Mouse (Mus musculus): ENCODE measurements around the gene Sec61b. TPM values are rescaled to one million over a fixed set of nuclear protein-coding genes. Genes with fewer than 3 reads are reported as not detected.

The Sec61b gene
- total and polyA plus RNA-seq, 3 experiments = 329 to 538 TPM; not detected in 1

DNA sequence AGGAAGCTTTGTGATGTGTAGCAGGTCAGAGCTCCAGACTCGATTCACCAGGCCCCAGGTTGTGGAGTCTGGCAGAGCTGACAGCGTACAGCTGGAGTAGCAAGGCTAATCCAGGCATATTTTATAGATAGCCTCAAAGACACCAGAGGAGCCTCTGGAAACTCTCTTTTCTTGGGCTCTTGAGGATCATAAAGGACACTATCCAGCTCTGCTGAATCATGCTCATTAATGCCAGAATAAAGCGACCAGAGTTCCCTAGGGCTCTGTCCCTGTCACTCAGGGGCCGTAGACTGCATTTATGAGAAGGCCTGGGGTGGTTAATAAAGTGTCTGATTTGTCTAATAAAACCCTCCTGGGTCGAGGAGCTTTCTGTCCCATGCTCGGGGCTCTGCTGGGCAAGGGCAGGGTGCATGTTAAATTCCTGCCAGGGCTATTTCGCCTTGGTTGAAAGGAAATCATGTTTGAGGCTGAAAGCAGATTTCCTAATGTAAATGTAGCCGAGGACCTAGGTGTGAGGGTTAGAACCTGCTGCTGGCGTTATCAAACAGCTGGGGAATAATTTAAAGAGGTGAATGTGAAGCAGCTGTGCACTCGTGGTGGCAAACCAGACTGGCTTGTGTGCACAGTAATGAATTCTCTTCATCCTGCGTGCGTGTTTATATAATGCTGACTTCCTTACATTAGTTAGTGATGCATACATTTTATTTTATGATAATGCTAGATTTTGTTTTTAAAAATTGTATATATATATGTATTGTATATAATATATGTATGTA is 18.0 kb downstream of the Sec61b start:
- H3K9ac ChIP-seq (ENCODE audit: control insufficient read depth, low read depth, low read length, poor library complexity, severe bottlenecking) = no peak overlapping the region
- no peaks in the 10 kb centered on the region for H3K9me3 ChIP-seq (replicated peaks; ENCODE audit: insufficient read depth, low read length)
- no peak overlapping the region for H3K4me3 ChIP-seq (ENCODE audit: control insufficient read depth in 1 of 2, insufficient read depth in 1 of 2, low read depth in 2 of 2, low read length in 2 of 2)
- no peak for DNase-seq (ENCODE audit: low read depth, low spot score)
- H3K4me1 ChIP-seq (ENCODE audit: control insufficient read depth in 1 of 2, insufficient read depth in 2 of 2, low read length in 2 of 2) = peaks cover 0 to 10% of the 10 kb centered on the region in 2 experiments; a peak in 2 of 4 replicates
- H3K27me3 ChIP-seq (ENCODE audit: control insufficient read depth in 1 of 2, insufficient read depth in 2 of 2, low read length in 2 of 2) = no peaks in the 10 kb centered on the region
- no peaks in the 10 kb centered on the region for H3K79me2 ChIP-seq (ENCODE audit: control insufficient read depth, insufficient read depth, low read length, poor library complexity)
- no peak overlapping the region for H3K27ac ChIP-seq (ENCODE audit: control insufficient read depth, low read depth, low read length)
- no peaks in the 10 kb centered on the region for H3K36me3 ChIP-seq (ENCODE audit: control insufficient read depth in 1 of 2, insufficient read depth in 2 of 2, low read length in 2 of 2)
- TF ChIP-seq E2F4 (IDR thresholded peaks at IDR 0.05; ENCODE audit: borderline replicate concordance, low read depth, low read length) (no peak), MYC (IDR thresholded peaks at IDR 0.05; ENCODE audit: low read depth, low read length) (no peak), GATA1 (IDR thresholded peaks at IDR 0.05; ENCODE audit: low read depth, low read length) (no peak), POLR2A (IDR thresholded peaks at IDR 0.05; ENCODE audit: control insufficient read depth in 1 of 2, insufficient read depth in 1 of 2, low read depth in 1 of 2, low read length in 2 of 2, poor library complexity in 1 of 2) (no peak), MAZ (IDR thresholded peaks at IDR 0.05; ENCODE audit: low read depth, low read length) (no peak), UBTF (IDR thresholded peaks at IDR 0.05; ENCODE audit: borderline replicate concordance, insufficient read depth, low read depth, low read length) (no peak), ELF1 (IDR thresholded peaks at IDR 0.05; ENCODE audit: low read depth, low read length) (no peak), CHD2 (IDR thresholded peaks at IDR 0.05; ENCODE audit: low read length) (no peak), GABPA (IDR thresholded peaks at IDR 0.05; ENCODE audit: low read depth, low read length) (no peak), KAT2A (conservative IDR thresholded peaks at IDR 0.05; ENCODE audit: low read depth, low read length) (no peak), TAL1 (IDR thresholded peaks at IDR 0.05; ENCODE audit: low read length) (no peak), MYB (IDR thresholded peaks at IDR 0.05; ENCODE audit: low read depth, low read length) (no peak), RCOR1 (IDR thresholded peaks at IDR 0.05; ENCODE audit: low read depth, low read length) (no peak), HCFC1 (IDR thresholded peaks at IDR 0.05; ENCODE audit: low read depth, low read length) (no peak), MXI1 (IDR thresholded peaks at IDR 0.05; ENCODE audit: low read depth, low read length) (no peak)

DNA sequence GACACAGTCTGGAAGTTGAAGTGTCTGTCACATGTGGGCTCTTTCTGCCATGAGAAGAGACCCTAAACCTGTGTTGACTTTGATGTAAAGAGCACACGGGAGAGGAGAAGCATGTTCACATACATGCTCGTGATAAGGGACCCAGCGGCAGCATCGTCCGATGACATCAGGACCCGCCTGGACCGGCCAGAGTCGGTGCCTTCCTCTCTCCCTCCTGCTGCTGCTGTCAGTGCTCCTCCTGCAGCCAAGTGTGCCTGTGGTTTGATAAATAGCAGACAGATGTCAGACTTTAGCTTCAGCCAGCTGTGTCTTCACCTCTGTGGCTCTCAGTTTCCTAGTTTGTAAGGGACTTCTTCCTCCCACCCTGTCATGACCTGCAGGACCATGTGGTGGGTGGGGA is 19.0 kb downstream of the Sec61b start:
- no peaks in the 10 kb centered on the region for H3K9me3 ChIP-seq (replicated peaks; ENCODE audit: insufficient read depth, low read length)
- peaks cover 0 to 10% of the 10 kb centered on the region in 2 experiments; a peak in 2 of 4 replicates for H3K4me1 ChIP-seq (ENCODE audit: control insufficient read depth in 1 of 2, insufficient read depth in 2 of 2, low read length in 2 of 2)
- DNase-seq (ENCODE audit: low read depth, low spot score) = no peak
- no peak overlapping the region for H3K4me3 ChIP-seq (ENCODE audit: control insufficient read depth in 1 of 2, insufficient read depth in 1 of 2, low read depth in 2 of 2, low read length in 2 of 2)
- no peak overlapping the region for H3K9ac ChIP-seq (ENCODE audit: control insufficient read depth, low read depth, low read length, poor library complexity, severe bottlenecking)
- peaks cover 0 to 1% of the 10 kb centered on the region in 2 experiments; a peak in 1 of 4 replicates for H3K27me3 ChIP-seq (ENCODE audit: control insufficient read depth in 1 of 2, insufficient read depth in 2 of 2, low read length in 2 of 2)
- H3K36me3 ChIP-seq (ENCODE audit: control insufficient read depth in 1 of 2, insufficient read depth in 2 of 2, low read length in 2 of 2) = no peaks in the 10 kb centered on the region
- H3K27ac ChIP-seq (ENCODE audit: control insufficient read depth, low read depth, low read length) = no peak overlapping the region
- no peak for TF ChIP-seq RCOR1 (IDR thresholded peaks at IDR 0.05; ENCODE audit: low read depth, low read length)
- TF ChIP-seq GATA1 (IDR thresholded peaks at IDR 0.05; ENCODE audit: low read depth, low read length) = no peak
- TF ChIP-seq TAL1 (IDR thresholded peaks at IDR 0.05; ENCODE audit: low read length) = no peak
- no peak for TF ChIP-seq ZKSCAN1 (IDR thresholded peaks at IDR 0.05; ENCODE audit: low read depth, low read length)
- no peak for TF ChIP-seq KAT2A (conservative IDR thresholded peaks at IDR 0.05; ENCODE audit: low read depth, low read length)
- TF ChIP-seq RAD21 (IDR thresholded peaks at IDR 0.05; ENCODE audit: low read depth, low read length) = no peak
- TF ChIP-seq CHD1 (IDR thresholded peaks at IDR 0.05; ENCODE audit: low read depth, low read length) = no peak
- no peak for TF ChIP-seq UBTF (IDR thresholded peaks at IDR 0.05; ENCODE audit: borderline replicate concordance, insufficient read depth, low read depth, low read length)
- no peak for TF ChIP-seq SMC3 (IDR thresholded peaks at IDR 0.05; ENCODE audit: low read depth, low read length)
- no peak for TF ChIP-seq MXI1 (IDR thresholded peaks at IDR 0.05; ENCODE audit: low read depth, low read length)
- TF ChIP-seq JUND (IDR thresholded peaks at IDR 0.05; ENCODE audit: low read depth, low read length) = no peak
- no peak for TF ChIP-seq ZNF384 (IDR thresholded peaks at IDR 0.05; ENCODE audit: low read depth, low read length)
- no peaks in the 10 kb centered on the region for H3K79me2 ChIP-seq (ENCODE audit: control insufficient read depth, insufficient read depth, low read length, poor library complexity)

All from MEL (cell line).